Mouse (Mus musculus) spleen, postnatal 4 days (tissue): ENCODE measurements around the gene Zxdb.
A peak's percentile ranks its signal among the peaks of the same experiment; 100 is the strongest.
"Not testable (repeated sequence)": the region's sequence is repeated elsewhere in the genome, so short reads cannot be mapped to it uniquely, and the experiment has no call there.

Experiments used
- DNase-seq, 2 experiments: peaks; one replicate each; pipeline ENCODE4 v3.0.0; 2022; ENCODE audit warnings: low spot score in 2 of 2

The Zxdb gene

DNA sequence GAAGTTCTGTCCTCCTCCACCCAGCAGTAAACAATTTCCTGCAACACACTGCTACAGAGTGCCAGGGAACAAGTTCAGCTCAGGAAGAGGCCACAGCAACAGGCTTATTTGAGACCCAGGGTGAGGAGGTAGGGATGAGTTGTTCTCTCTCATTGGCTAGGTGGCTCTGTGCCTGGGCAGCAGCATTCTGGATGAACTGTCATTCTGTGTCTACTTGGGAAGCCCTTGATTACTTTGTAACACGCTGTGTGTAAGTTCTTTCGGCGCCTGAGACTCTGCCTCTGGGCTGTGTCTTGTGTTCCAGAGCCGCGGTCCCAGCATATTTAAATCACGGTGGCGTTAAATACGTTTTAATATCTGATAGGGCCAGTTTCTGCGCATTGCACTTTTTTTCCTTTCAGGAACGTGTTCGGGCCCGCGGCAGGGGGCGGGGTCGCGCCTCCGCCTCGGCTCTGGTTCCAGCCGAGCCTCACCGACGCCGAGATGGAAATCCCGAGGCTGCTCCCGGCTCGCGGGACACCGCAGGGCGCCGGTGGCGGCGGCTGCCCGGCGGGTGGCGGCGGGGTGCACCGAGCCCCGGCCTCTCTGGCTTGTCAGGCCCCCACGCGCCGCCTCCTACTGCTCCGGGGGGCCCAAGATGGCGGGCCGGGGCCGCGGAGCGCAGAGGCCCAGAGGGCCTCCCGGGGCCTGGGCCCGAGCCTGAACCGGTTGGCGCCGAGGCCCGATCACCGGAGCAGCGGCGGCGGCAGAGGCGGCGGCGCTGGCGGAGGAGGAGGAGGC is at the start of gene Zxdb:
Gene Zxdb (plus strand): TSS at position 378 of the 780 bp plus-strand sequence.
- DNase-seq: not testable (repeated sequence)

DNA sequence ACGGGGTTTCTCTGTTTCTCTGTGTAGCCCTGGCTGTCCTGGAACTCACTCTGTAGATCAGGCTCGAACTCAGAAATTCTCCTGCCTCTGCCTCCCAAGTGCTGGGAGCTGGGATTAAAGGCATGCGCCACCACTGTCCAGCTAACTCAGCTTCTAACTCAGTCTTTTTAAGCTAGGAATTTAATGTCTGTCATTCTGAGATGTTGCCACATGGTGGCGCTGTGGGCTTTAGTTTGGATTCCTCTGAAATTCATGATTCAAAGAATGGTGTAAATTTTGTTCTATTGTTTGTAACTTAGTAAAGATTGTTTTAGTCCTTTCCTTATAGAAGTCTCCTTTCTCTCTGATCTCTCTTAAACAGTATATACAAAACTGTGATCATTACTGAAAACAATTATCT is 49.4 kb upstream of the Zxdb start:
- DNase-seq: peak in 1 of 2 experiments; percentile 16

DNA sequence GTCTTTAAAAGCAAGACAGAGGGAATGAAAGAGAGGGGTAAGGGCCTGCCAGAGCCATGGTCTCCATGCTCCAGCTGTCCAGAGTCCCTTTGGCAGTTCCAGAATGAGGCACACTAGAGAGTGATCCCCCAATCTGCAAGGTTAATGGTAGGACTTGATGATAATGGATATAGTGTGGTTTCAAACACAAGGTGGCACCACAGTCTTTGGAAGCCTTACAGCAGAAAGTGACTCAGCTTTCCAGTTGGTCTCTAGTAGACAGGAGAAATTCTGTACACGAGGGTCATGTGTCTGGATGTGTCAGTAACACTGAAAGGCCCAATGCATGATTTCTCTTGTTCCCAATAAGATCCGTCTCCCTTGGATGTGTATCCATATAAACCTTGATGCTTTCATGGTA is 42.8 kb upstream of the Zxdb start:
- DNase-seq: not testable (repeated sequence)

DNA sequence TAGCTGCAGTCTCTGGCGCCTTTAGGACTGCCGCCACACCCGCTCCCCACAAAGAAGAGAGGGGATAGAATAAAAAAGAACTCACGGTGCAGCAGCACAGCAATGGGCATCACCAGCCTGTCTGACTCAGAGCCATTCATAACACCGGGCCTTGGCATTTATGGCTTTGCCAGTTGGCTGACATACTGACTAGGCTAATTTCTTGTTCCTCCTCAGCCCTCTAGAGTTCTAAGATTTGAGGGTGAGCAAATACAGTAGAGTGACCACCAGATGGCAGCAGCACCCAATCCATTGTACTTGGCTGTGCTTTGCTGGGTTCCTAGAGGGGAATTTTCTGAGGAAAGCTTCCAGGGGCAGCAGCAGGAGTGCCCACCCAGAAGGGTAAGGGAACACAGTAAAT is 34.8 kb upstream of the Zxdb start:
- not testable (repeated sequence) for DNase-seq

DNA sequence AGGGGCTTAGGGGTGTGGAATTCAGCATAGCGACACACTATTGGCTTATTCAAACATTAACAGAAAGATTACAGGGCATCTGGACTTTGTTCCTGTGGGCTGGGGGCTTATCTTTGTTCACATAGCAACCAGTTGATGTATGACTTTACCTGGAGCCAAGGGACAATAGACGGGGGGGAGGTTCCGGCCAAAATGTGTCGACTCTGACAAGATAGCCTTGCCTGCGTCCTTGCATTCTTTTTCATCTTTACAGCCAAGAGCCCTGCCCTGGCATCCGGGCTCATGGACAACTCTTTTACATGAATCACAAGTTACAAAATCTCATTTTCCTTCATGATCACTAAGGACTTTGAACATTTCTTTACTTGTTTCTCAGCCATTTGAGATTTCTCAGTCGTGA is 17.7 kb upstream of the Zxdb start:
- not testable (repeated sequence) for DNase-seq

DNA sequence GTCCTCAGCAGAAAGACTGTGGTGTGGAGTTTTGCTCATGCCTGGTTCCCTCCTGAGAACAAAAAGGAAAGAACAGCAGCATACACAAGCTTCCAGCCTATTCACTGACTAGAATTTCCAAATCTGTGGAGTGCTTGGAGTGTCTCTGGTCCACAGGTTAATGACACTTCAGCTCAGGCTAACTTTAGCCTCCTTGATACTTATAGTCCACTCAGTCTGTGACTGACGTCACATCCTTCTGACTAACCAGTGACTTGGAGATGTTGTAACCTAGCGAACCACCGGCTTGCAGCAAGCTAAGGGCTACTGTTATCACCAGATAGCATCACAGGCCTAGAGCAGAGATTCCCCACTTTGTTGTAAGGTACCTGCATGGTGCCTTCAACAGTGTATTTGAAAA is 14.6 kb upstream of the Zxdb start:
- not testable (repeated sequence) for DNase-seq

DNA sequence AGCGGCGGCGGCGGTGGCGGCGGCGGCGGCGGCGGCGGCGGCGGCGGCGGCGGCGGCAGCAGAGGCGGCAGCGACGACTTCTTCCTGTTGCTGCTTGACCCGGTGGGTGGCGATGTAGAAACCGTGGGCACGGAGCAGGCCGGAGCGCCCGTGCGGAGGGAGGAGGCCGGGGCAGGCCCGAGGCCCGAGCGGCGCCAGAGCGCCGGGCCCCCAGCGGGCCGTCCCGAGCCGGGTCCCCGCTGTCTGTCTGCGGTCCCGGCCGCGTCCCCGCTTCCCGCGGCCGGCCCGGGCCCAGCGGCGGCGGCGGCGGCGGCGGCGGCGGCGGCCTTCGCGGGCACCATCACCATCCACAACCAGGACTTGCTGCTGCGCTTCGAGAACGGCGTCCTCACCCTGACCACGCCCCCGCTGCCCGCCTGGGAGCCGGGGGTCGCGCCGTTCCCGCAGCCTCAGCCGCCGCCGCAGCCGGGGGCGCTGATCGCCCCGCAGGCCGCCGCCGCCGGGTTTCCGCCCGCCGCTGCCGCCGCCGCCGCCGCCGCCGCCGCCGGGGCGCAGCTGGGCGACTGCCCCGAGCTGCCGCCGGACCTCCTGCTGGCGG is 702 bp downstream of the Zxdb start:
- DNase-seq: not testable (repeated sequence)

DNA sequence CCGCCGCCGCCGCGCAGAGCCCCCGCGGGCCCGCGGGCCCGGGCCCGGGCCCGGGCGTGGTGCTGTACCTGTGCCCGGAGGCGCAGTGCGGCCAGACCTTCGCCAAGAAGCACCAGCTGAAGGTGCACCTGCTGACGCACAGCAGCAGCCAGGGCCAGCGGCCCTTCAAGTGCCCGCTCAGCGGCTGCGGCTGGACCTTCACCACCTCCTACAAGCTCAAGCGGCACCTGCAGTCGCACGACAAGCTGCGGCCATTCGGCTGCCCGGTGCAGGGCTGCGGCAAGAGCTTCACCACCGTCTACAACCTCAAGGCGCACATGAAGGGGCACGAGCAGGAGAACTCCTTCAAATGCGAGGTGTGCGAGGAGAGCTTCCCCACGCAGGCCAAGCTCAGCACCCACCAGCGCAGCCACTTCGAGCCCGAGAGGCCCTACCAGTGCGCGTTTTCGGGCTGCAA is 1.3 kb downstream of the Zxdb start:
- DNase-seq: not testable (repeated sequence)

DNA sequence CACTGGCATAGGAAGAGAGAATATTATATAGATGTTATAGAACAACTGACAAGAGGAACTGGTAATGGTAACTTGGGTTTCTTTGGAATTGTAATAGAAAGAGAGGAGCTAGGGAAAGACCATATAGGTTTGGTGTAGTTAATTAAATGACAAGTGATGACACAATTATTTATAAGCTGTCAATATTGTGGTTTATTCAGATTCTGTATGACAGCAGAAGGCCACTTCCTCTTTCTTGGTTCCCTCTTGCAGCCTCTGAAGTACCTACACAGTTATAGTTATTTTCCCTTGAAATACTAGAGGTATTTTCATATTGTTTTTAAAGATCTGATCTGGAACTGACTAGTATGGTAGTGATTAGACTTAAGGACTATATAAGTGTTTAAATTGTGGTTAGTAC is 7.2 kb downstream of the Zxdb start:
- no peak for DNase-seq

DNA sequence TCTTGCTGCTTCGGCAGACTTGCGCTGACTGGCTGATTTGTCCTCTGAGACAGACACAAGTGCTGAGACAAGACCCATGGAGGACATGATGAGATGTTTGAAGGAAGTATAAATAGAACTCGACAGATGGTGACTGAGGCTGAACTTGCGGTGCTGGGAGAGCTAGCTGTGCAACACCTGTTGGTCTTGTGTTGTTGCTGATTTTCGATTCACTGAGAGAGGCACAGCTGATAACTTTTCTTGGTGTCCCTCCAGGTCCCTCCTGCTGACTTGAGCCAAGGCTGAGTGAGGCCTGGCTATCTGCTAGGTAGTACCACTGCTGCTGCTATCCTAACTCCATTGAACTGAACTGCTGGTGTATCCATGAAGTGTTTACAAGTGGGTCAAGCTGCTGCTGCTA is 29.4 kb downstream of the Zxdb start:
- DNase-seq: no peak

DNA sequence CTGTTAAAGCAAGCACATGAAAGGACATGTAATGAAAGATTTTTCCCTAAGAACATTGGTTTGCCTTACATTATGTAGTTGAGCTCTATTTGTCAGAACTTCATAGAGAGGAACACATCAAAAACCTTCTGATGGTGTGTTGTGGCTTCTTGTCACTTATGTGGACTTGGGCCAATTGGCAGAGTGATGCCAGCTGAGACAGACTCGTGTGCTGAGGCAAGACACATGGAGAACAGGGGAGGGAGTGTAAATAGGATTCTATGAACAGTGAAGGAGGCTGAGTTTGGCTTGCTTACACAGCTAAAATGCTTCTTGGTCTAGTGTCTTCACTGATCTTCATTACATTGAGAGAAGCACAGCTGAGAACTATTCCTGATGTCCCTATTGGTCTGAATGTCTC is 35.6 kb downstream of the Zxdb start:
- no peak for DNase-seq

DNA sequence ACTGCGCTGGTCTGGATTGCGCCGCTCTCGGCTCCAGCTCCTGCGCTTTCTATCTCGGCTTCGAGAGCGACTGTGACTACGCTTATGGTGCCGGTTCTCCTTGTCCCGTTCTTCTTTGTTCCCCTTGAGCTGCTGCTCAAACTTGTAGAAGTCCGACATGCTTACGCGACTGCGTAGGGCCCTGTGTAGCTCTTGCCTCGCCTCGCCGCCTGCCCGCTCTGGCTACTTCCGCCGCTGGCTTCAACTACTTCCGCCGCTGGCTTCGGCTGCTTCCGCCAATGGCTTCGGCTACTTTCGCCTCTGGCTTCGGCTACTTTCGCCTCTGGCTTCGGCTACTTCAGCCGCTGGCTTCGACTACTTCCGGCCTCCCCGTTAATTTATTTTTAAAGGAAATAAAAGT is 49.5 kb downstream of the Zxdb start:
- peak in 1 of 2 experiments; percentile 56 for DNase-seq
